ENCODE assay signal across 24 mouse cellular contexts in the genomic region with DNA sequence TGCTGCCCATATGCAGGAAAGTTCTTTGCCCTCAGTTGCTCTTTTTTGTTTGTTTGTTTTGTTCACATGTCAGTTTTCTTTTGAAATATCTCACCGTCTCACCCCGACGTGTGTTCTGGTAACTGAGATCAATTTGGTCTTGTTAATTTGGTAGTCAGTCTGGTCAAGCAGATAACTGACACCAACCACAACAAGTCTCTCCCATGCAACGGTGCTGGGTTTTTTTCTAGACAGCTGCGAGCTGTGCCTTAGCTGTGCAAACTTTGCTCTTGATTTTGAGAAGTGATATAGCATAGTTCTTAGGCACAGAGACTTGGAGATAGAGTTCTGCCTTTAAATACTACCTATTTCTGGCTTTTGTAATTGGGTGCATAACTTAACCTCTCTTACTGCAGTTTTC. TPM values are rescaled to one million over a fixed set of nuclear protein-coding genes. Genes with fewer than 3 reads are reported as not detected.
A peak's percentile ranks its signal among the peaks of the same experiment; 100 is the strongest.
DNase-seq lines count a peak whose midpoint lies in the region; ATAC-seq and TF ChIP-seq lines count a peak whose summit lies in the region.
"Had no signal": no experiment of that assay in that cellular context is flagged by ENCODE, and none has a peak within 500 bp of the region (broad histone marks: within the 10 kb centered on the region; RNA-seq: fewer than 3 reads in every experiment).

No protein-coding gene starts in this region.

- TF ChIP-seq CTCF in layer of hippocampus, adult 2 months (conservative IDR thresholded peaks at IDR 0.05): no peak

- no peaks in the 10 kb centered on the region for H3K36me3 ChIP-seq in liver, embryonic 15.5 days (replicated peaks)
- H3K36me3 ChIP-seq in midbrain, embryonic 13.5 days: no peaks in the 10 kb centered on the region
- H3K36me3 ChIP-seq in heart, embryonic 12.5 days: no peaks in the 10 kb centered on the region
- H3K36me3 ChIP-seq: embryonic facial prominence, embryonic 12.5 days; heart, embryonic 10.5 days; limb, embryonic 10.5 days; limb, embryonic 15.5 days; lung, embryonic 15.5 days; midbrain, embryonic 15.5 days; neural tube, embryonic 15.5 days had no signal

- H3K4me1 ChIP-seq in liver, embryonic 15.5 days (replicated peaks): peaks cover 22% of the 10 kb centered on the region
- peaks cover 14% of the 10 kb centered on the region for H3K4me1 ChIP-seq in midbrain, embryonic 13.5 days (replicated peaks)
- no peaks in the 10 kb centered on the region for H3K4me1 ChIP-seq in heart, embryonic 12.5 days (replicated peaks)
- H3K4me1 ChIP-seq: heart, embryonic 10.5 days; limb, embryonic 10.5 days had no signal

- no peak overlapping the region for H3K9ac ChIP-seq in liver, embryonic 15.5 days
- H3K9ac ChIP-seq in midbrain, embryonic 13.5 days (replicated peaks): no peak overlapping the region
- H3K9ac ChIP-seq in heart, embryonic 12.5 days: no peak overlapping the region
- H3K9ac ChIP-seq: embryonic facial prominence, embryonic 12.5 days; limb, embryonic 15.5 days; lung, embryonic 15.5 days; midbrain, embryonic 15.5 days; neural tube, embryonic 15.5 days had no signal

- H3K27ac ChIP-seq in liver, embryonic 15.5 days (replicated peaks): no peak overlapping the region
- no peak overlapping the region for H3K27ac ChIP-seq in layer of hippocampus, adult 2 months
- H3K27ac ChIP-seq in midbrain, embryonic 13.5 days: no peak overlapping the region
- H3K27ac ChIP-seq in heart, embryonic 12.5 days (ENCODE audit: poor library complexity, severe bottlenecking): no peak overlapping the region
- H3K27ac ChIP-seq: embryonic facial prominence, embryonic 12.5 days; heart, embryonic 10.5 days; limb, embryonic 10.5 days; limb, embryonic 15.5 days; lung, embryonic 15.5 days; midbrain, embryonic 15.5 days; neural tube, embryonic 15.5 days had no signal

- peak overlapping the region; percentile 13 for H3K4me2 ChIP-seq in liver, embryonic 15.5 days
- H3K4me2 ChIP-seq in midbrain, embryonic 13.5 days (replicated peaks): no peak overlapping the region
- H3K4me2 ChIP-seq in heart, embryonic 12.5 days: no peak overlapping the region
- H3K4me2 ChIP-seq: embryonic facial prominence, embryonic 12.5 days; limb, embryonic 15.5 days; lung, embryonic 15.5 days; midbrain, embryonic 15.5 days; neural tube, embryonic 15.5 days had no signal

- peak; percentile 35 for DNase-seq in liver
- DNase-seq in layer of hippocampus, adult 2 months (ENCODE audit: low spot score in 2 of 2): no peak
- DNase-seq: adrenal gland, adult 8-10 months; cerebellum, adult 8-10 months; cerebellum, postnatal 36 days; embryo, embryonic 11 days; kidney, adult 18-20 months; kidney, postnatal 36 days; layer of hippocampus, postnatal 36 days; retina, postnatal 1 day; right cerebral cortex, postnatal 14 days had no signal

- 10% methylated on average over 5 of the region's 5 CpGs for WGBS in liver, embryonic 15.5 days (ENCODE audit: insufficient replicate concordance)
- WGBS in midbrain, embryonic 13.5 days: 81% methylated on average over 5 of the region's 5 CpGs
- 71% methylated on average over 5 of the region's 5 CpGs for WGBS in heart, embryonic 12.5 days

- H3K27me3 ChIP-seq in liver, embryonic 15.5 days: no peaks in the 10 kb centered on the region
- no peaks in the 10 kb centered on the region for H3K27me3 ChIP-seq in midbrain, embryonic 13.5 days
- H3K27me3 ChIP-seq in heart, embryonic 12.5 days (replicated peaks): no peaks in the 10 kb centered on the region
- H3K27me3 ChIP-seq: embryonic facial prominence, embryonic 12.5 days; limb, embryonic 15.5 days; lung, embryonic 15.5 days; midbrain, embryonic 15.5 days; neural tube, embryonic 15.5 days had no signal

- no peak overlapping the region for H3K4me3 ChIP-seq in liver, embryonic 15.5 days (replicated peaks)
- H3K4me3 ChIP-seq in layer of hippocampus, adult 2 months: no peak overlapping the region
- no peak overlapping the region for H3K4me3 ChIP-seq in midbrain, embryonic 13.5 days (replicated peaks)
- no peak overlapping the region for H3K4me3 ChIP-seq in heart, embryonic 12.5 days
- H3K4me3 ChIP-seq: embryonic facial prominence, embryonic 12.5 days; heart, embryonic 10.5 days; limb, embryonic 10.5 days; limb, embryonic 15.5 days; lung, embryonic 15.5 days; midbrain, embryonic 15.5 days; neural tube, embryonic 15.5 days had no signal

- ATAC-seq in common myeloid progenitor, adult 5-6 weeks (replicated peaks; ENCODE audit: low read depth, poor library complexity, severe bottlenecking): peak; percentile 46; the same call in 1 of the 2 replicates
- peak; percentile 73 for ATAC-seq in liver, embryonic 15.5 days (ENCODE audit: insufficient read depth)
- ATAC-seq in midbrain, embryonic 13.5 days: no peak
- ATAC-seq in heart, embryonic 12.5 days (ENCODE audit: insufficient number of reproducible peaks, low FRiP score): no peak
- ATAC-seq: forebrain, embryonic 16.5 days; hindbrain, embryonic 16.5 days; midbrain, embryonic 15.5 days had no signal

- H3K9me3 ChIP-seq in liver, embryonic 15.5 days (replicated peaks): no peaks in the 10 kb centered on the region
- no peaks in the 10 kb centered on the region for H3K9me3 ChIP-seq in midbrain, embryonic 13.5 days
- H3K9me3 ChIP-seq in heart, embryonic 12.5 days (replicated peaks): no peaks in the 10 kb centered on the region
- H3K9me3 ChIP-seq: embryonic facial prominence, embryonic 12.5 days; heart, embryonic 10.5 days; limb, embryonic 10.5 days; limb, embryonic 15.5 days; lung, embryonic 15.5 days; midbrain, embryonic 15.5 days; neural tube, embryonic 15.5 days had no signal

RNA-seq across cellular contexts. Expression of a gene that starts 18.4 kb away (rescaled TPM):
- total RNA-seq in common myeloid progenitor, adult 5-6 weeks (2017): 76.0 and 77.1 TPM in 2 replicates
- polyA plus RNA-seq in liver, embryonic 15.5 days (2015; fragmentation: Nextera tagmentation; extraction: Ambion mirVana): 38.8 and 40.5 TPM in 2 replicates
- 100 to 1,000 TPM; 175 to 184 TPM for total RNA-seq in layer of hippocampus, adult 2 months (2021)
- polyA plus RNA-seq in midbrain, embryonic 13.5 days (2015; fragmentation: Nextera tagmentation; extraction: Ambion mirVana): 36.4 and 38.5 TPM in 2 replicates
- polyA plus RNA-seq in heart, embryonic 12.5 days (2016; fragmentation: Nextera tagmentation; extraction: Ambion mirVana): 16.8 and 20.0 TPM in 2 replicates

Comparison
In these comparisons a context has a peak if more than half of its experiments do, and no peak if none do; other contexts are left out.
1. ATAC-seq: peak in common myeloid progenitor, adult 5-6 weeks (single experiment) and liver, embryonic 15.5 days (single experiment); none in midbrain, embryonic 13.5 days (single experiment) and heart, embryonic 12.5 days (single experiment).